Mouse (Mus musculus): ENCODE results near the gene Tmod1.

Gene Tmod1

DNA sequence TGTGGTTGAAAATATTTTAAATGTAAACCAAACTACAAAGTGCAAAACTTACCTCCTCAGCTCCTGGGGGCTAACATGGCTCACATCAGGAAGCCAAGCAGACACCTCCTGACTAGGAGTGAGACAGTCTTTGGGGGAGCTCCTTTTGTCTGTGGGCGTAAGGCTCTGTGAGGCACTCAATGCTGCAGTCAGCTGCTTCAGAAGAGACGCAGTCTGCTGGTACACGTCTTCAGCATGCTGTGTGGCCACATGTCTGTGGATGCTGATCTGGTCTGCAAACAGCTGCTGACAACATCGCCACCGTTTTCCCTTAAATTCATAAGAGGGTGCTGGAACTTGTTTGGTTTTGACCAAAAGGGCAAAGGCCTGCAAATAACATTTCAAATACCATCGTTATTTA lies 93.1 kb downstream of the Tmod1 start:
- DNase-seq (ENCODE audit: low spot score in 2 of 2), result no peak

DNA sequence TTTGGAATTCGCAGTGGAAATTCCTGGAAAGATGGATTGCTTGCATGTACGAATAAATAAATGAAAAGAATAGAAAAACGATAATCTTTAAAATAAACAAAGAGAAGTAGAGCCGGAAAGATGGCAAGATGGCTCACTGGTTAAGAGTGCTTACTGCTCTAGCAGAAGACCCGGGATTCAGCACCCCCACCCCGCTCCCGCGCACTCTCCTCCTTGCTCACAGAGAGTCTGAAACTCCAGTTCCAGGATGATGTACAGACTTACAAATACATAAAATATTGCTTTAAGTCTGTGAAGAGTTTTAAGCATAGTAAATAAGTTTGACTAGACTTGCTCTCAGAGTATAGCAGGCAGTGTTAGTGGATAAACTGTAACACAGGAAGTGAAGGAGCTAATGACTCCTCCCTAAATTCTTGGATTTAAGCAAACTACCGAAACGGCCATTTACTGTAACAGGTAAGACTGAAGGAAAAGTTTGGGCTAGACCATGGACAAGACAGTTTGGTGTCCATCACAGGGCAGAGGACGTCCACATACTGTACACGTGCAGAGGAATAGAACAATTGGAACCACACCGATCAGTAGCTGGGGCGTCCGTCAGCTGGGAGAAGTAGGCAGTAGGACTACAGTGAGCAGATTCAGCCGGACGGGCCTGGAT lies 99.0 kb downstream of the Tmod1 start:
- no peak for DNase-seq (ENCODE audit: low spot score in 2 of 2)

DNA sequence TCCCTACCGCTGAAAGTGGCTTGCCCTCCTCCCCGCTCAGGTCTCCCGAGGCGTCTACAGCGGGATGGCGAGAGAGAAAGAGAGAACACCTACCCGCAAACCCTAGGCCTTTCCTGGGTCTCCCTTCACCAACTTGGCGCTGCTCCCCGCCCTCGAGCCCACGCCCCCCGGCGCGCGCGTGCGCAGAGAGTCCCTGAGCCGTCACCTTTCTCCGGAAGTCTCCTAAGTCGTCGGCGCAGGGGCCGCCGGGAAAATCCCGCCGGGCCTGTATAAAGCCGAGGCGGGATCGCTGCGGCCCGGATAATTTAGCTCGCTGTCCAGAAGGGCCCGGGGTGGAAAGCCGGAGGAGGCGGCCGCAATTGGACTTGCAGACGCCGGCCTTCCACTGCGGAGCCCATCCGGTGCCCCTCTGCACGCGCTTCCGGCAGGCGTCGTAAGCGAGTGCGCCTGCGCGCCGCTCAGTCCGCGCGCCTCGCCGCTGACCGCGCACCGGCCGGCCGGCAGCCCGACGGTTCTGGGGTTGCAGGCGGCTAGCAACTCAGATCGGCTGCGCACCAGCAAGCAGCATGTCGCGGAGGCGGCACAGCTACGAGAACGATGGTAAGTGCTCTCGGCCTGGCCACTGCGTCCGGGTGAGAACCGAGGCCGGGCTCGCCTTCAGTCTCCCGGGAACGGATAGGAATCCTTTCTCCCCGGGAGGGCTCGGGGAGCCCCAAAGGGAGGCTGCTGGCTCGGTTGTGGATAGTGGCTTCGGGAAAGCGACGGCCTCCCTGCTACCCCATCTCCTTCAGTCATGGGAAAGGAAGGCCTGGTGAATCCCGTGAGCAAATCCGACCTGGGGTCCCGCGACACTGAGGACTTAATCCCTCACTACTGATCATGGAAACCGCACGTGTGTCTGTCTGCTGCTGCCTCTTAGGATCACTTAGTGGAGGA lies 99.8 kb downstream of the Tmod1 start, which contains the start of the genes Ncbp1 and Tstd2:
Gene Ncbp1, plus strand, starts transcription at position 327 of the 936 bp plus-strand sequence.
Gene Tstd2, minus strand, starts transcription at position 408 of the 936 bp plus-strand sequence.
- peak; percentile 89 to 96 for DNase-seq (ENCODE audit: low spot score in 2 of 2)

DNA sequence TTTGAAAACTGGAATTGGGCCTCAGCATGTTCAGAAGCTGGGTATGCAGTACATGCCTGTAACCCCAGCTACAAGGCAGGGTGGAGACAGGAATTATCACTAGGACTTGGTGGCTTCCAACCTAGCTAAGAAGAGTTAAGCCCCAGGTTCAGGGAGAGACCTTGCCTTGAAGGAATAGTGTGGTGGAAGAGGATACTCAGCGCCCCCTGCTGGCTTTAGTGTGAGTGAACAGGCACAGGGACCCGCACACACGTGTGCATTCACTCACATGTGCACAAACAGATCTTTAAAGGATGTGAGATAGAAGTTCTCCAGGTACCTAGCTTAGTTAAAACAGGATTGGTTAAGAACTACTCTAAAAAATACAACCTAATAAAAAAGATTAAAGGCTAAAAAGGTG lies 105.6 kb downstream of the Tmod1 start:
- no peak for DNase-seq (ENCODE audit: low spot score in 2 of 2)

DNA sequence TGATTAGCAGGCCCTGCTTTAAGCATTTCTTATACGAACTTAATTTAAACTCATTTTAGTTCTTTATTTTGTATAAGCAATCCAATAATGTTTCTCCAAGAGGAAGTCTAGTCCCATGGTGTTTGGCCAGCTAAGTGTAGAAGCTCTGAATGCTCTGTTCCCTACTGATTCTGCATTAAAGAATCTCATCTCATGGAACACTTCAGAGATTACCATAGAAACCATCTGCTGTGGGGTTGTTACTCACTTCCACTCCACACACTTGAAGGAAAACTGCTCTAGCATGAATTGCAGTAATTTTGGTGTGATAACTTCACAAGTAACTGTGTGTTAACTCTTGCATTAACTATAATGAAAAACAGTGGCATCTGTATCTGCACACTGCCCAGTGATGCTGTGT lies 108.1 kb downstream of the Tmod1 start:
- DNase-seq (ENCODE audit: low spot score in 2 of 2), result no peak

DNA sequence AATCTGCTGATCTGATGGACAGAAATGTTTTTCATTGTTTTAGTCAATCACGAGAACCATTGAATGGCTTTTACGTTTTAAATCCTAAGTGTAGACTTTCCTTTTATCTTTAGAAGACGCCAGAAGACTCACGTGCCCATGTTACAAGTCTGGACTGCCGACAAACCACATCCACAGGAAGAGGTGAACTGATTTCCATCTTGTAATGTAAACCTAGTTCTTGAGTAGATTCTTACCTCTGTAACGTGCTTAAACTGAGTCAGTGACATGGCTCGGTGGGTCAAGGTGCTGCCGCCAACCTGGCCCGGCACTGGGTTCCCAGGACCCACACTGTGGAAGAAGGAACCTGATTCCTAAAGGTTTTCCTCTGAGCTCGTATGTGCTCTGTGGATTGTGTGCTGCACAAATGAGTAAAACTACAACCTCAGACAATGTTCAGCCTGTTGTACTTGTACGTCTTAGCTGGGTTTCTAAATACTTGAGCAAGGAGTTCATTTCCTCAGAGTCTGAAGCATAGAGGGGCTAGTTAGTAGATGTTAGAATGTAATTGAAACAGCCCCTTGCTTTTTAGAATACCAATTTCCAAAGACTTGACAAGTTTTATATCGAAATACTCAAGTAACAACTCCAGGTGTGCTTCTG lies 113.3 kb downstream of the Tmod1 start:
- no peak for DNase-seq (ENCODE audit: low spot score in 2 of 2)

DNA sequence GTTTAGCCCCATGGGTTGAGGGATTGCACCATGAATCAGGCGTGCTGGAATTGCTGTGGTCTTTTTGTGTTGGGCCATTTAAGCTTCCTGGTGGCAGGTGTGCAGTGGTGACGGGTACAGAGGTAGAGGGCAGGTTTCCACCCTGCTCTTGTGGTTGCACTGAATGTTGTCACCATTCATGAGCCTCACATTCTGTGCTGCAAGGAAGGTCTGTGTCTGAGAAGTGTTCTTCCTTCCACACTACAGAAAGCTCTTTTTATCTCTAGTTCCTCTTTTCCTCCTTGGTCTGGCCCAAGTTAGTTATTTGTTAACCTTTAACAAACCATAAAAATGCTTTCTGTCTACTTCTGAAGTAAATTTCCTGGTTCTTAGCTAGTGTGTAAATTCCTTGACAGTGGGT lies 125.3 kb downstream of the Tmod1 start:
- DNase-seq (ENCODE audit: low spot score in 2 of 2), result no peak

Measured in spleen, postnatal 4 days (tissue).